Mouse (Mus musculus): ENCODE data around the gene Slamf8.

DNA sequence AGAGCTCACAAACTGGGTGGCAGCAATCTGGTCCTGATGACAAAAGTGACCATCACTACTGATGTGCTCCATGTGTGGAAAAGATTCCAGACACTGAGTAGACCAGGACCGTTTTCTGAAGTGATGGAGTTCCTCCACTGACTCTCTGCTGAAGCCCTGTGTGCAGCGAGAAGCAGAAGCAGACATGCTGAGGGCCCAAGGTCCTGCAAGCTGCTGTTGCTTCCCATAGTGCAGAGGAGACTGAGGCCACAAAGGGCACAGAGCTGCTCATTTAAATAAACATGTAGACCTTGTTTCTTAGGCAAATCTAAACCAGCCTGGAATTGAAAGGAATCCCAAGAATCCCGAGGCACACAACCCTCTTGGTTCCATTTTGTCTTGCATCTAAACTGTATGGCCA lies 3.0 kb upstream of the Slamf8 start:
- no peak for TF ChIP-seq CTCF (IDR thresholded peaks at IDR 0.05; ENCODE audit: borderline replicate concordance, control insufficient read depth, extremely low read depth, insufficient read depth, low read length, poor library complexity)
- TF ChIP-seq POLR2A (IDR thresholded peaks at IDR 0.05; ENCODE audit: control insufficient read depth, extremely low read depth, insufficient read depth, low read length, poor library complexity), result no peak
